Mouse (Mus musculus): ENCODE measurements around the gene Itpr3. TPM values are rescaled to one million over a fixed set of nuclear protein-coding genes. Genes with fewer than 3 reads are reported as not detected.

Itpr3 gene
- polyA plus RNA-seq, 1 experiment, result 21.9 TPM

- Histone ChIP-seq H3K27me3 (ENCODE audit: control insufficient read depth, insufficient read depth, low read length, poor library complexity, severe bottlenecking) (no peaks in the 10 kb centered on the region), H3K4me3 (ENCODE audit: low read depth, low read length) (no peak overlapping the region), H3K27ac (ENCODE audit: insufficient read depth, low read length) (no peak overlapping the region), H3K9me3 (replicated peaks; ENCODE audit: control insufficient read depth, insufficient read depth, low read length, poor library complexity, severe bottlenecking) (no peaks in the 10 kb centered on the region), H3K4me1 (ENCODE audit: control insufficient read depth, insufficient read depth, low read length) (no peaks in the 10 kb centered on the region), H3K36me3 (ENCODE audit: control insufficient read depth, insufficient read depth, low read length, poor library complexity, severe bottlenecking) (no peaks in the 10 kb centered on the region), H3K9ac (ENCODE audit: low read depth, poor library complexity, severe bottlenecking) (no peak overlapping the region)
- TF ChIP-seq CTCF (IDR thresholded peaks at IDR 0.05; ENCODE audit: low read depth, low read length), result no peak
- no peak for TF ChIP-seq EP300 (IDR thresholded peaks at IDR 0.05; ENCODE audit: insufficient read depth, low read depth, low read length)
- TF ChIP-seq POLR2A (IDR thresholded peaks at IDR 0.05; ENCODE audit: insufficient read depth, low read length), result no peak
Measured at GRCm38 (mm10) chr17:27159169-27159568, 102.1 kb downstream of the Itpr3 start.

GRCm38 (mm10) chr17:27160905-27161304, 103.8 kb downstream of the Itpr3 start:
- no peak overlapping the region for H3K4me3 ChIP-seq (ENCODE audit: low read depth, low read length)
- H3K27ac ChIP-seq (ENCODE audit: insufficient read depth, low read length), result no peak overlapping the region
- TF ChIP-seq CTCF (IDR thresholded peaks at IDR 0.05; ENCODE audit: low read depth, low read length), result no peak
- TF ChIP-seq POLR2A (IDR thresholded peaks at IDR 0.05; ENCODE audit: insufficient read depth, low read length), result no peak
- TF ChIP-seq EP300 (IDR thresholded peaks at IDR 0.05; ENCODE audit: insufficient read depth, low read depth, low read length), result no peak
- no peaks in the 10 kb centered on the region for H3K27me3 ChIP-seq (ENCODE audit: control insufficient read depth, insufficient read depth, low read length, poor library complexity, severe bottlenecking)
- no peaks in the 10 kb centered on the region for H3K9me3 ChIP-seq (replicated peaks; ENCODE audit: control insufficient read depth, insufficient read depth, low read length, poor library complexity, severe bottlenecking)
- H3K4me1 ChIP-seq (ENCODE audit: control insufficient read depth, insufficient read depth, low read length), result no peaks in the 10 kb centered on the region
- H3K36me3 ChIP-seq (ENCODE audit: control insufficient read depth, insufficient read depth, low read length, poor library complexity, severe bottlenecking), result no peaks in the 10 kb centered on the region
- no peak overlapping the region for H3K9ac ChIP-seq (ENCODE audit: low read depth, poor library complexity, severe bottlenecking)

GRCm38 (mm10) chr17:27165054-27165773, 108.1 kb downstream of the Itpr3 start:
- Histone ChIP-seq H3K4me1 (ENCODE audit: control insufficient read depth, insufficient read depth, low read length) (no peaks in the 10 kb centered on the region), H3K9me3 (replicated peaks; ENCODE audit: control insufficient read depth, insufficient read depth, low read length, poor library complexity, severe bottlenecking) (no peaks in the 10 kb centered on the region), H3K9ac (ENCODE audit: low read depth, poor library complexity, severe bottlenecking) (no peak overlapping the region), H3K36me3 (ENCODE audit: control insufficient read depth, insufficient read depth, low read length, poor library complexity, severe bottlenecking) (no peaks in the 10 kb centered on the region), H3K4me3 (ENCODE audit: low read depth, low read length) (no peak overlapping the region), H3K27ac (ENCODE audit: insufficient read depth, low read length) (no peak overlapping the region), H3K27me3 (ENCODE audit: control insufficient read depth, insufficient read depth, low read length, poor library complexity, severe bottlenecking) (no peaks in the 10 kb centered on the region)
- TF ChIP-seq EP300 (IDR thresholded peaks at IDR 0.05; ENCODE audit: insufficient read depth, low read depth, low read length) (no peak), CTCF (IDR thresholded peaks at IDR 0.05; ENCODE audit: low read depth, low read length) (peak; percentile 74)

GRCm38 (mm10) chr17:27166901-27167300, 109.8 kb downstream of the Itpr3 start:
- Histone ChIP-seq H3K36me3 (ENCODE audit: control insufficient read depth, insufficient read depth, low read length, poor library complexity, severe bottlenecking) (no peaks in the 10 kb centered on the region), H3K27me3 (ENCODE audit: control insufficient read depth, insufficient read depth, low read length, poor library complexity, severe bottlenecking) (no peaks in the 10 kb centered on the region), H3K27ac (ENCODE audit: insufficient read depth, low read length) (no peak overlapping the region), H3K4me1 (ENCODE audit: control insufficient read depth, insufficient read depth, low read length) (no peaks in the 10 kb centered on the region), H3K9ac (ENCODE audit: low read depth, poor library complexity, severe bottlenecking) (no peak overlapping the region), H3K4me3 (ENCODE audit: low read depth, low read length) (no peak overlapping the region), H3K9me3 (replicated peaks; ENCODE audit: control insufficient read depth, insufficient read depth, low read length, poor library complexity, severe bottlenecking) (no peaks in the 10 kb centered on the region)
- TF ChIP-seq CTCF (IDR thresholded peaks at IDR 0.05; ENCODE audit: low read depth, low read length) (no peak), POLR2A (IDR thresholded peaks at IDR 0.05; ENCODE audit: insufficient read depth, low read length) (no peak), EP300 (IDR thresholded peaks at IDR 0.05; ENCODE audit: insufficient read depth, low read depth, low read length) (no peak)

GRCm38 (mm10) chr17:27167545-27167944, 110.4 kb downstream of the Itpr3 start, which contains the start of gene Ip6k3:
Ip6k3 (minus strand) TSS chr17:27167795.
- TF ChIP-seq CTCF (IDR thresholded peaks at IDR 0.05; ENCODE audit: low read depth, low read length), result no peak
- no peak for TF ChIP-seq POLR2A (IDR thresholded peaks at IDR 0.05; ENCODE audit: insufficient read depth, low read length)
- no peak for TF ChIP-seq EP300 (IDR thresholded peaks at IDR 0.05; ENCODE audit: insufficient read depth, low read depth, low read length)
- Histone ChIP-seq H3K27ac (ENCODE audit: insufficient read depth, low read length) (no peak within 1 kb of the TSS), H3K4me3 (ENCODE audit: low read depth, low read length) (no peak within 1 kb of the TSS), H3K4me1 (ENCODE audit: control insufficient read depth, insufficient read depth, low read length) (no peaks in the 10 kb centered on the region), H3K27me3 (ENCODE audit: control insufficient read depth, insufficient read depth, low read length, poor library complexity, severe bottlenecking) (no peaks in the 10 kb centered on the region), H3K9ac (ENCODE audit: low read depth, poor library complexity, severe bottlenecking) (no peak within 1 kb of the TSS), H3K9me3 (replicated peaks; ENCODE audit: control insufficient read depth, insufficient read depth, low read length, poor library complexity, severe bottlenecking) (no peaks in the 10 kb centered on the region), H3K36me3 (ENCODE audit: control insufficient read depth, insufficient read depth, low read length, poor library complexity, severe bottlenecking) (no peaks in the 10 kb centered on the region)

GRCm38 (mm10) chr17:27168569-27168968, 111.5 kb downstream of the Itpr3 start:
- no peak overlapping the region for H3K27ac ChIP-seq (ENCODE audit: insufficient read depth, low read length)
- no peak overlapping the region for H3K4me3 ChIP-seq (ENCODE audit: low read depth, low read length)
- TF ChIP-seq CTCF (IDR thresholded peaks at IDR 0.05; ENCODE audit: low read depth, low read length), result no peak
- TF ChIP-seq EP300 (IDR thresholded peaks at IDR 0.05; ENCODE audit: insufficient read depth, low read depth, low read length), result no peak
- no peak for TF ChIP-seq POLR2A (IDR thresholded peaks at IDR 0.05; ENCODE audit: insufficient read depth, low read length)
- no peaks in the 10 kb centered on the region for H3K36me3 ChIP-seq (ENCODE audit: control insufficient read depth, insufficient read depth, low read length, poor library complexity, severe bottlenecking)
- no peaks in the 10 kb centered on the region for H3K9me3 ChIP-seq (replicated peaks; ENCODE audit: control insufficient read depth, insufficient read depth, low read length, poor library complexity, severe bottlenecking)
- no peak overlapping the region for H3K9ac ChIP-seq (ENCODE audit: low read depth, poor library complexity, severe bottlenecking)
- no peaks in the 10 kb centered on the region for H3K4me1 ChIP-seq (ENCODE audit: control insufficient read depth, insufficient read depth, low read length)
- no peaks in the 10 kb centered on the region for H3K27me3 ChIP-seq (ENCODE audit: control insufficient read depth, insufficient read depth, low read length, poor library complexity, severe bottlenecking)

Data from ES-Bruce4 (cell line).